Mouse (Mus musculus) heart, adult 2 months (tissue): ENCODE data around the gene Ssbp3. TPM values are rescaled to one million over a fixed set of nuclear protein-coding genes. Genes with fewer than 3 reads are reported as not detected.

Experiments
- DNase-seq, 2 experiments: peaks; one replicate each; pipeline ENCODE4 v3.0.0; 2021
- H3K27ac ChIP-seq: fragments of 200-600 bp; 2 replicates; pipeline ENCODE4 v1.8.1; 2022
- H3K27me3 ChIP-seq: fragments of 200-500 bp; 2 replicates; pipeline ENCODE4 v1.6.1; 2012; ENCODE audit warnings: mild to moderate bottlenecking, low read length, inconsistent platforms, mixed read lengths; ENCODE audit not compliant: control insufficient read depth, insufficient read depth
- H3K36me3 ChIP-seq: fragments of 200-500 bp; 2 replicates; pipeline ENCODE4 v1.6.1; 2012; ENCODE audit warnings: low read length, inconsistent platforms; ENCODE audit not compliant: control insufficient read depth, insufficient read depth
- H3K4me1 ChIP-seq: fragments of 200-500 bp; 2 replicates; pipeline ENCODE4 v1.6.1; 2011; ENCODE audit warnings: low read length; ENCODE audit not compliant: control insufficient read depth, insufficient read depth
- H3K4me3 ChIP-seq: fragments of 200-600 bp; 2 replicates; pipeline ENCODE4 v1.8.1; 2022
- H3K79me2 ChIP-seq: fragments of 200-500 bp; replicated peaks from 2 replicates; pipeline ENCODE4 v1.6.1; 2012; ENCODE audit warnings: mild to moderate bottlenecking, inconsistent platforms, low read length, moderate library complexity, mixed read lengths; ENCODE audit not compliant: control insufficient read depth, insufficient read depth
- H3K9ac ChIP-seq: fragments of 200-500 bp; 2 replicates; pipeline ENCODE4 v1.6.1; 2012; ENCODE audit warnings: low read depth, mild to moderate bottlenecking, control low read depth, inconsistent platforms, low read length, mixed read lengths
- CTCF ChIP-seq: fragments of 200-600 bp; IDR thresholded peaks from 2 replicates; pipeline ENCODE4 v1.8.1; 2022; ENCODE audit warnings: antibody characterized with exemption, mild to moderate bottlenecking, moderate library complexity
- EP300 ChIP-seq: fragments of 200-500 bp; IDR thresholded peaks from 2 replicates; pipeline ENCODE4 v1.6.1; 2011; ENCODE audit warnings: low read depth, low read length, control low read depth; ENCODE audit not compliant: insufficient read depth
- POLR2A ChIP-seq: fragments of 200-500 bp; IDR thresholded peaks from 2 replicates; pipeline ENCODE4 v1.6.1; 2011; ENCODE audit warnings: mild to moderate bottlenecking, low read depth, low read length, control low read depth; ENCODE audit not compliant: insufficient read depth
- WGBS: fragments of 180-500 bp; shearing (Covaris S2); methylation state at CpG from one replicate; pipeline ENCODE4 v1.1.7; 2018; 5-methylcytosine and 5-hydroxymethylcytosine counted together
- intact Hi-C: fragments of 180-260 bp; cut with DNase I; formaldehyde crosslinking; loops from one replicate; pipeline ENCODE4 v1.15.1; 2025
- polyA plus RNA-seq: library from polyadenylated mRNA; depleted of rRNA; stranded (reverse); fragments of >200 nt; gene quantifications from 2 replicates; pipeline ENCODE4 v1.2.3, GENCODE M21; 2012
- total RNA-seq, 2 experiments: library from RNA; stranded (reverse); gene quantifications; 2 replicates each; pipeline ENCODE4 v1.2.3; 2021

Gene Ssbp3
- total and polyA plus RNA-seq, 3 experiments: 26.1 to 39.0 (median 37.3) TPM

GRCm38 (mm10) chr4:106938506-106939222, 28.2 kb downstream of the Ssbp3 start:
- no peak overlapping the region for H3K9ac ChIP-seq
- intact Hi-C loops: no loop called here
- no peak overlapping the region for H3K4me3 ChIP-seq
- peaks cover 2% of the 10 kb centered on the region; the same call in 1 of the 2 replicates for H3K79me2 ChIP-seq
- H3K27ac ChIP-seq: no peak overlapping the region
- no peaks in the 10 kb centered on the region for H3K27me3 ChIP-seq
- 73% methylated on average over 8 of the region's 8 CpGs for whole genome bisulfite sequencing
- no peak for TF ChIP-seq POLR2A
- no peak for TF ChIP-seq EP300
- no peak for TF ChIP-seq CTCF
- DNase-seq: no peak
- H3K36me3 ChIP-seq: no peaks in the 10 kb centered on the region
- H3K4me1 ChIP-seq: peaks cover 10% of the 10 kb centered on the region

GRCm38 (mm10) chr4:106939223-106939918, 28.9 kb downstream of the Ssbp3 start:
- intact Hi-C loops: no loop called here
- TF ChIP-seq POLR2A (no peak), EP300 (no peak), CTCF (no peak)
- Histone ChIP-seq H3K9ac (no peak overlapping the region), H3K36me3 (no peaks in the 10 kb centered on the region), H3K4me3 (no peak overlapping the region), H3K27ac (no peak overlapping the region), H3K4me1 (peaks cover 10% of the 10 kb centered on the region), H3K79me2 (peaks cover 2% of the 10 kb centered on the region; the same call in 1 of the 2 replicates), H3K27me3 (no peaks in the 10 kb centered on the region)
- 45% methylated on average over 6 of the region's 6 CpGs for WGBS
- no peak for DNase-seq

GRCm38 (mm10) chr4:106939919-106940227, 29.4 kb downstream of the Ssbp3 start:
- Histone ChIP-seq H3K27me3 (no peaks in the 10 kb centered on the region), H3K79me2 (no peaks in the 10 kb centered on the region), H3K36me3 (no peaks in the 10 kb centered on the region), H3K4me1 (peaks cover 8% of the 10 kb centered on the region), H3K4me3 (no peak overlapping the region), H3K9ac (no peak overlapping the region), H3K27ac (no peak overlapping the region)
- 56% methylated on average over 4 of the region's 4 CpGs for WGBS
- intact Hi-C loops: no loop called here
- TF ChIP-seq POLR2A: no peak
- no peak for TF ChIP-seq CTCF
- no peak for TF ChIP-seq EP300
- no peak for DNase-seq

GRCm38 (mm10) chr4:106940945-106941344, 30.4 kb downstream of the Ssbp3 start:
- H3K36me3 ChIP-seq: no peaks in the 10 kb centered on the region
- no peak overlapping the region for H3K9ac ChIP-seq
- intact Hi-C loops: no loop called here
- no peak for DNase-seq
- no peak overlapping the region for H3K27ac ChIP-seq
- 89% methylated on average over 6 of the region's 6 CpGs for WGBS
- no peaks in the 10 kb centered on the region; the same call in 1 of the 2 replicates for H3K79me2 ChIP-seq
- TF ChIP-seq CTCF: no peak
- H3K27me3 ChIP-seq: no peaks in the 10 kb centered on the region
- H3K4me3 ChIP-seq: no peak overlapping the region
- peaks cover 10% of the 10 kb centered on the region for H3K4me1 ChIP-seq

GRCm38 (mm10) chr4:106941475-106941874, 31.0 kb downstream of the Ssbp3 start:
- H3K36me3 ChIP-seq: no peaks in the 10 kb centered on the region
- H3K27ac ChIP-seq: no peak overlapping the region
- intact Hi-C loops: no loop called here
- DNase-seq: no peak
- H3K79me2 ChIP-seq: no peaks in the 10 kb centered on the region; the same call in 1 of the 2 replicates
- H3K9ac ChIP-seq: no peak overlapping the region
- no peak for TF ChIP-seq CTCF
- TF ChIP-seq POLR2A: no peak
- no peak for TF ChIP-seq EP300
- H3K4me1 ChIP-seq: peaks cover 10% of the 10 kb centered on the region
- no peak overlapping the region for H3K4me3 ChIP-seq
- H3K27me3 ChIP-seq: no peaks in the 10 kb centered on the region

GRCm38 (mm10) chr4:106942491-106942890, 32.0 kb downstream of the Ssbp3 start:
- intact Hi-C loops: no loop called here
- Histone ChIP-seq H3K4me1 (peaks cover 5% of the 10 kb centered on the region), H3K27ac (no peak overlapping the region)

More at GRCm38 (mm10) chr4:106942491-106942890, 32.0 kb downstream of the Ssbp3 start:
- WGBS: 52% methylated on average over 4 of the region's 4 CpGs
- no peak overlapping the region for H3K4me3 ChIP-seq
- H3K27me3 ChIP-seq: no peaks in the 10 kb centered on the region
- DNase-seq: no peak
- no peak overlapping the region for H3K9ac ChIP-seq
- no peaks in the 10 kb centered on the region for H3K36me3 ChIP-seq
- no peaks in the 10 kb centered on the region; the same call in 1 of the 2 replicates for H3K79me2 ChIP-seq
- no peak for TF ChIP-seq CTCF
